Mouse (Mus musculus): ENCODE data around the gene Ep300. TPM values are rescaled to one million over a fixed set of nuclear protein-coding genes. Genes with fewer than 3 reads are reported as not detected.

The Ep300 gene
- total RNA-seq, 1 experiment, result 58.4 TPM

DNA sequence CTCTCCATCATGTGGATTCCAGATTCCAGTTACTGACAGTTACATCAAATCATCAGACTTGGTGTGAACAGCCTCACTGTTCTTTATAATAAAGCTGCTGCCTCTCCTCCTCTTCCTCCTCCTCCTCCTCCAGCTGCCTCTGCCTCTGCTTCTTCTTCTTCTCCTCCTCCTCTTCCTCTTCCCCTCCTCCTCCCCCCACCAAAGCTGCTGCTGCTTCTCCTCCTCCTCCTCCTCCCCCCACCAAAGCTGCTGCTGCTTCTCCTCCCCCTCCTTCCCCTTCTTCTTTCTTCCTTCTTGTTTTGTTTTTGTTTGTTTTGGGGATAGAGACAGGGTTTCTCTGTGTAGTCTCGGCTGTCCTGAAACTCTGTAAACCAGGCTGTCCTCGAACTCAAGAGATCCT lies 17.1 kb upstream of the Ep300 start:
- no peak for TF ChIP-seq ZC3H11A (IDR thresholded peaks at IDR 0.05; ENCODE audit: borderline replicate concordance, low read depth, low read length)
- no peak for TF ChIP-seq MAFK (IDR thresholded peaks at IDR 0.05; ENCODE audit: insufficient read depth, low read depth, low read length)
- no peak for TF ChIP-seq ZNF384 (IDR thresholded peaks at IDR 0.05; ENCODE audit: low read depth, low read length)
- TF ChIP-seq CHD2 (IDR thresholded peaks at IDR 0.05; ENCODE audit: low read depth, low read length), result no peak
- TF ChIP-seq HCFC1 (IDR thresholded peaks at IDR 0.05; ENCODE audit: borderline replicate concordance, insufficient read depth, low read length), result no peak
- H3K9me3 ChIP-seq (ENCODE audit: control insufficient read depth, insufficient read depth, low read depth, low read length), result no peaks in the 10 kb centered on the region
- H3K9ac ChIP-seq (ENCODE audit: insufficient read depth, low read depth, low read length, poor library complexity, severe bottlenecking), result no peak overlapping the region
- no peaks in the 10 kb centered on the region for H3K36me3 ChIP-seq (ENCODE audit: control insufficient read depth, insufficient read depth, low read length, poor library complexity, severe bottlenecking)
- H3K4me1 ChIP-seq (ENCODE audit: control insufficient read depth in 2 of 2, insufficient read depth in 2 of 2, low read length in 2 of 2, poor library complexity in 1 of 2), result peaks cover 0 to 2% of the 10 kb centered on the region in 2 experiments; a peak in 2 of 4 replicates
- H3K27ac ChIP-seq (ENCODE audit: insufficient read depth, low read depth, low read length, poor library complexity, severe bottlenecking), result no peak overlapping the region
- DNase-seq (ENCODE audit: low read depth, low spot score), result no peak
- in situ Hi-C loops (cut with MboI; ENCODE audit: low sequenced_read_pairs in 2 of 2, unreplicated experiment in 2 of 2), result no loop called here
- H3K4me3 ChIP-seq (ENCODE audit: insufficient read depth in 1 of 2, low read depth in 1 of 2, low read length in 2 of 2, poor library complexity in 1 of 2, severe bottlenecking in 1 of 2), result no peak overlapping the region

DNA sequence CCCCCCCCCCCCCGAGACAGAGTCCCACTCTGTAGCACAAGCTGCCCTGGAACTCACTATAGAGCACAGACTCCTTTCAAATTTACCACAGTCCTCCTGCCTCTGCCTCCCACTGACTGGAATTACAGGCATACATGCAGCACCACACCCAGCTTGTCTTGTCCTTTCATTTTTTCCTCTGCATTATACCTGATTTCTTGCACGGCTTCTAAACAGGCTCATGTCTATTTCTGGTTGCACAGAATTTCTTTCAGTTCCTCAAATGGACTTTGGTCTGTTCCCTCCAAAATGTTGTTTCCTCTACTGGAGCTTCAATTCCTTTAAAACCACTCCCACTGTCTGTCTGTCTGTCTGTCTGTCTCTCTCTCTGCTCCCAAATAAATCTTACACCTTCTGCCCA lies 16.6 kb upstream of the Ep300 start:
- no peak overlapping the region for H3K9ac ChIP-seq (ENCODE audit: insufficient read depth, low read depth, low read length, poor library complexity, severe bottlenecking)
- H3K27ac ChIP-seq (ENCODE audit: insufficient read depth, low read depth, low read length, poor library complexity, severe bottlenecking), result no peak overlapping the region
- H3K9me3 ChIP-seq (ENCODE audit: control insufficient read depth, insufficient read depth, low read depth, low read length), result no peaks in the 10 kb centered on the region
- DNase-seq (ENCODE audit: low read depth, low spot score), result no peak
- no peak overlapping the region for H3K4me3 ChIP-seq (ENCODE audit: insufficient read depth in 1 of 2, low read depth in 1 of 2, low read length in 2 of 2, poor library complexity in 1 of 2, severe bottlenecking in 1 of 2)
- TF ChIP-seq HCFC1 (IDR thresholded peaks at IDR 0.05; ENCODE audit: borderline replicate concordance, insufficient read depth, low read length), result no peak
- H3K36me3 ChIP-seq (ENCODE audit: control insufficient read depth, insufficient read depth, low read length, poor library complexity, severe bottlenecking), result no peaks in the 10 kb centered on the region
- in situ Hi-C loops (cut with MboI; ENCODE audit: low sequenced_read_pairs in 2 of 2, unreplicated experiment in 2 of 2), result no loop called here
- H3K4me1 ChIP-seq (ENCODE audit: control insufficient read depth in 2 of 2, insufficient read depth in 2 of 2, low read length in 2 of 2, poor library complexity in 1 of 2), result no peaks in the 10 kb centered on the region; a peak in 1 of 4 replicates

DNA sequence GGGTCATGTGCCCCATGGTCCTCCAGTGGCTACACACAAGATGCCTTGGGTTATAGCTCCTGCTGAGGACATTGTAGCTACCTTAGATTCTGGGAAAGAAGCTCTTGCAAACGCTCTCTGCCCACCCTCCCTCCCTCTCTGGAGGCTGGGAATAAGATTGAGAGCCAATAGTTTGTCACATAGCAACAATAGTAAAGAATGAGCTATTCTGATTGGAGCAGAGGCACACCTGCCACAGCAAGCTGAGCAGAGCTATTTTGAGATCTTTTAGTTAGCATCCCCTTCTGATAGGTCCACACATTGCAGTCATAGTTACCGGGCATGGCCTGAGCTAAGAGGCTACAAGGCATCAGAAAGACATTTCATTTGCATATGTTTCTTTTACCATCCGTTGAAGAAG lies 8.2 kb upstream of the Ep300 start:
- no peaks in the 10 kb centered on the region for H3K36me3 ChIP-seq (ENCODE audit: control insufficient read depth, insufficient read depth, low read length, poor library complexity, severe bottlenecking)
- no peak overlapping the region for H3K4me3 ChIP-seq (ENCODE audit: insufficient read depth in 1 of 2, low read depth in 1 of 2, low read length in 2 of 2, poor library complexity in 1 of 2, severe bottlenecking in 1 of 2)
- H3K27ac ChIP-seq (ENCODE audit: insufficient read depth, low read depth, low read length, poor library complexity, severe bottlenecking), result no peak overlapping the region
- H3K4me1 ChIP-seq (ENCODE audit: control insufficient read depth in 2 of 2, insufficient read depth in 2 of 2, low read length in 2 of 2, poor library complexity in 1 of 2), result no peaks in the 10 kb centered on the region; a peak in 1 of 4 replicates
- H3K9me3 ChIP-seq (ENCODE audit: control insufficient read depth, insufficient read depth, low read depth, low read length), result no peaks in the 10 kb centered on the region
- in situ Hi-C loops (cut with MboI; ENCODE audit: low sequenced_read_pairs in 2 of 2, unreplicated experiment in 2 of 2), result no loop called here
- H3K9ac ChIP-seq (ENCODE audit: insufficient read depth, low read depth, low read length, poor library complexity, severe bottlenecking), result no peak overlapping the region
- TF ChIP-seq ZNF384 (IDR thresholded peaks at IDR 0.05; ENCODE audit: low read depth, low read length), result no peak
- TF ChIP-seq MAFK (IDR thresholded peaks at IDR 0.05; ENCODE audit: insufficient read depth, low read depth, low read length), result no peak
- no peak for TF ChIP-seq CHD2 (IDR thresholded peaks at IDR 0.05; ENCODE audit: low read depth, low read length)
- TF ChIP-seq ZC3H11A (IDR thresholded peaks at IDR 0.05; ENCODE audit: borderline replicate concordance, low read depth, low read length), result no peak
- TF ChIP-seq HCFC1 (IDR thresholded peaks at IDR 0.05; ENCODE audit: borderline replicate concordance, insufficient read depth, low read length), result no peak
- no peak for DNase-seq (ENCODE audit: low read depth, low spot score)

DNA sequence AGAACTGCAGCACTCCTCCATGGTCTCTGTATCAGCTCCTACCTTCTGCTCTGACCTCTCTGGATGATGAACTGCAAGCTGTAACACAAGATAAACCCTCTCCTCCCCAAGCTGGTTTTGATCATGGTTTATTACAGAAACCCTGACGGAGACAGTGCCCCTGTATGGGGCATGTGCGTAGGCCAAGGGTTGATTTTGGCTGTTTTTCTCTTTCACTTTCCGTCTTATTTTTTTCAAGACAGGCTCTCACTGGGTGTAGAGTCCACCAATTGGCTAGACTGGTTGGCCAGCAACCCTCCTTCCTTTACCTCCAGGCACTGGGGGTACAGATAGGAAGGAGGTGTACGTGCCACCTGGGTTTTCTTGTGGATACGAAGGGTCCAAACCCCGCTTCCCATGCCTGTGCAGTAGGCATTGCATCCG lies 7.4 kb upstream of the Ep300 start:
- no peak for TF ChIP-seq HCFC1 (IDR thresholded peaks at IDR 0.05; ENCODE audit: borderline replicate concordance, insufficient read depth, low read length)
- TF ChIP-seq ZC3H11A (IDR thresholded peaks at IDR 0.05; ENCODE audit: borderline replicate concordance, low read depth, low read length), result no peak
- no peak for TF ChIP-seq ZNF384 (IDR thresholded peaks at IDR 0.05; ENCODE audit: low read depth, low read length)
- no peak for TF ChIP-seq CHD2 (IDR thresholded peaks at IDR 0.05; ENCODE audit: low read depth, low read length)
- no peak for TF ChIP-seq MAFK (IDR thresholded peaks at IDR 0.05; ENCODE audit: insufficient read depth, low read depth, low read length)
- in situ Hi-C loops (cut with MboI; ENCODE audit: low sequenced_read_pairs in 2 of 2, unreplicated experiment in 2 of 2), result no loop called here
- Histone ChIP-seq H3K4me3 (ENCODE audit: insufficient read depth in 1 of 2, low read depth in 1 of 2, low read length in 2 of 2, poor library complexity in 1 of 2, severe bottlenecking in 1 of 2) (no peak overlapping the region), H3K9me3 (ENCODE audit: control insufficient read depth, insufficient read depth, low read depth, low read length) (no peaks in the 10 kb centered on the region), H3K4me1 (ENCODE audit: control insufficient read depth in 2 of 2, insufficient read depth in 2 of 2, low read length in 2 of 2, poor library complexity in 1 of 2) (no peaks in the 10 kb centered on the region; a peak in 1 of 4 replicates), H3K36me3 (ENCODE audit: control insufficient read depth, insufficient read depth, low read length, poor library complexity, severe bottlenecking) (no peaks in the 10 kb centered on the region), H3K27ac (ENCODE audit: insufficient read depth, low read depth, low read length, poor library complexity, severe bottlenecking) (no peak overlapping the region), H3K9ac (ENCODE audit: insufficient read depth, low read depth, low read length, poor library complexity, severe bottlenecking) (no peak overlapping the region)
- no peak for DNase-seq (ENCODE audit: low read depth, low spot score)

DNA sequence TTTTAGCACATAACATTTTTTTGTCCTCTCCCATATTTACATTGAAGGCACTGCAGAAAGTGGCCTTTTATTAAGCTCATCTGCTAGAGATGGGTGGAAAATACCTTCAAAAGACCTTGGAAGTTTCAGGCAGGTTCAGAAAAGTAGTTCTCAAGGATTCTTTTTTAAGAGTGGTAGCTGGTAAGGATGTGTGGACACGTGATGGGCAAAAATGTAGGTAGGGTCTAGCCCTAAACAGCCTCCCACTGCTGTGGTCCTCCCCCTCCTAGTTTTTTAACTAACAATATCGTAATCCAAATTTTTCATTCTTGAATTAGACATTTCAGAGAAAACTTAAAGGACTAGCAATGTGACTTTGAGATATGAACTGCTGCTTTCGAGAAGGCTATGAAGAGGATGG lies 685 bp upstream of the Ep300 start:
- peak overlapping the region; percentile 95 for H3K27ac ChIP-seq (ENCODE audit: insufficient read depth, low read depth, low read length, poor library complexity, severe bottlenecking)
- DNase-seq (ENCODE audit: low read depth, low spot score), result no peak
- TF ChIP-seq ZNF384 (IDR thresholded peaks at IDR 0.05; ENCODE audit: low read depth, low read length), result no peak
- TF ChIP-seq ZC3H11A (IDR thresholded peaks at IDR 0.05; ENCODE audit: borderline replicate concordance, low read depth, low read length), result no peak
- TF ChIP-seq MAFK (IDR thresholded peaks at IDR 0.05; ENCODE audit: insufficient read depth, low read depth, low read length), result no peak
- TF ChIP-seq CHD2 (IDR thresholded peaks at IDR 0.05; ENCODE audit: low read depth, low read length), result no peak
- no peak for TF ChIP-seq HCFC1 (IDR thresholded peaks at IDR 0.05; ENCODE audit: borderline replicate concordance, insufficient read depth, low read length)
- H3K9me3 ChIP-seq (ENCODE audit: control insufficient read depth, insufficient read depth, low read depth, low read length), result no peaks in the 10 kb centered on the region
- peak overlapping the region; percentile 95 for H3K9ac ChIP-seq (ENCODE audit: insufficient read depth, low read depth, low read length, poor library complexity, severe bottlenecking)
- in situ Hi-C loops (cut with MboI; ENCODE audit: low sequenced_read_pairs in 2 of 2, unreplicated experiment in 2 of 2), result loop anchor here in 1 of 2 experiments (5.0 kb wide), 1 partner anchor 117 kb away; the partner anchor contains the start of gene Rbx1
- H3K4me1 ChIP-seq (ENCODE audit: control insufficient read depth in 2 of 2, insufficient read depth in 2 of 2, low read length in 2 of 2, poor library complexity in 1 of 2), result peaks cover 0 to 8% of the 10 kb centered on the region in 2 experiments; a peak in 2 of 4 replicates
- H3K36me3 ChIP-seq (ENCODE audit: control insufficient read depth, insufficient read depth, low read length, poor library complexity, severe bottlenecking), result no peaks in the 10 kb centered on the region; the same call in 1 of the 2 replicates
- H3K4me3 ChIP-seq (ENCODE audit: insufficient read depth in 1 of 2, low read depth in 1 of 2, low read length in 2 of 2, poor library complexity in 1 of 2, severe bottlenecking in 1 of 2), result peak overlapping the region; percentile 71 to 82

Data from ES-E14 (cell line).